Mouse (Mus musculus): ENCODE data around the gene Timm44.
A peak's percentile ranks its signal among the peaks of the same experiment; 100 is the strongest.

The Timm44 gene

DNA sequence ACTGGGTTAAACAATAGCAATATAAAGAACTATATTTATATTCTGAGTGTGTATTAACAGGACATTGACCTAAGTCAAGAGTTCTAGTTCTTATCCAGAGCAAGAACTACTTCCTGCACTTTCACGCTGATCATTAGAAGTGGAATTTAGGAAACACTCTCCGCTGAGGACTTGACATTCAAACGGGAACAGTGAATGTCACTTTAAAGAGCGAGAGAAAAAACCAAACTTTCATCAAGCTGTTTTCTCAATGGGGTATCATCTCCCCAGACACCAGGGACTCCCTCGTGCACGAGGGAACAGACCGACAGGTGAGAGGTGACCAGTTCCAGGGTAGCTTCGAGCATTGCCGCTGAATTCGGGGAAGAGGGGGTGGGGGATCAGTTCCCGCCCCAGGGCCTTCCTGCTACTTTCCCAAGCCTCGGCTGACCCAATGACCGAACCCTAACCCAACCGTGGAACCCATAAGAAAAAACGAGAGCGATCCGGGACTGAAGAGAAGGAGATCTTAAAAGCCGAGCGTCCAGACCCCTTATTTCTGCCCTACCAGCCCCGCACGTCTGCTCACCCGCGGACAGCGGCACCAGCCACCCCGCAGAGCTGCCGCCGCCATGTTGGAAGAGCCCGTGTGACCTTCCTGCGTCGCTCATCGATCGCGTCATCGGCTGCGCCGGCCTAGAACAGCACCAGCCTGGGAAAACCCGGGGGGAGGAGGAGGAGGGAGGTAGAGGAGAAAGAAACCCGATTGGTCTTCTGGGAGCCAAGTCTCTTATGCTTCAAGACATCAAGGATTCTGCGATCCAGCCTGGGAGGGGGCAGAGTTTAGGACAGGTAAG lies at the start of gene Timm44:
Gene Timm44 (minus strand): TSS at position 639 of the 836 bp plus-strand sequence.
- DNase-seq = peak; percentile 98

DNA sequence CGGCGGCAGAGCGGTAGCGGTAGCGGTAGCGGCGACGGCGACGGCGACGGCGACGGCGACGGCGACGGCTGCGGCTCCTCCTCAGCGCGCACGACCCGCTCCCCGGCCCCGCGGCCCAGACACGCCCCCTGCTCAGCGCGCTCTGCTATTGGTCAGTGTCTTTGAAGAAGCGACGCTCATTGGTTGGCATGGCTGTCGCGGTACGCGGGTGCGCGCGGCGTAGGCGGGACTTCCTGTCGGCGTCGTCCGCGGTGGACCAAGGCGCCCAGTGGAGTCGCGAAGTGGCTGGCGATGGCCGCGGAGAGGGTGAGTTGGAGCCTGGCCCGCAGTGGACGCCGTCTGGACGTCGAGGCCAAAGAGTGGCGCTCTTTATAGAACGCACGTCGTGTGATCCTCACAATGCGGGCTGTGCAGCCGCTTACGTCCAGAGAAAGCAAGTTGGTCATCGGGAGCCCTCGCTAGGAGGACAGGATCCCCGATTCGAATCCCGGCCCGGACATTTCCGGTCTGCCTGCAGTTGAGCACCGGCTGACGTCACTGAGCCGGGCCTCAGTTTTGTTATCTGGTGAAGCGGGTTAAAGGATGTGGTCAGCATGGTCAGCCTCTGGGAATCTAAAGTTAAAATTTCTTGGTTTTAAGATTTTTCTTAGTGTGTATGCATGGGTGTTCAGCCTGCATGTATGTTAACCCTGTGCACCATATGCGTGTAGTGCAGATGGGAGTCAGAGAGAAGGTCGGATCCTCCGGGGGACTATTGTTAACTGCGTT lies 49.5 kb upstream of the Timm44 start, which contains the start of the genes Ccl25 and Elavl1:
Gene Ccl25 (plus strand): TSS at position 228 of the 768 bp plus-strand sequence.
Gene Elavl1 (minus strand): TSS at position 431 of the 768 bp plus-strand sequence.
- DNase-seq = peak; percentile 98

- DNase-seq = no peak
These were observed 48.8 kb upstream of the Timm44 start for GRCm38 (mm10) chr8:4324525-4324924.

DNA sequence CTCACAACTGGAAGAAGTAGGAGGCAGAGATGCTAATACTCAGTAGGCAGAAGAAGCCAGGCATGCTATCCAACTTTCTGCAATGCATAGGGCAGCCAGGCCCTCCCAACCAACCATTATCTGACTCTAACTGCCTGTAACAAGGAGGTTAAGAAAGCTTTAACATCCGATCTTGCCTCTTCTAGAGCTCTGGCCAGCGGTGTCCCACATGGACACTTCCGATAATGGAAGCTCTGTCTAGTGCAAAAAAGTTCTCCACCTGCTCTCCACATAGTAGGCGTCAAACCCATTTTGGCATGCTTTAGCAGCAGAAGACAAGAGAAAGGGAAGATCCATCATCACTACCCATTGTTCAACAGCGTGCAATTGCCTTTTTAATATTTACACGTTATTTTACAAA lies 48.2 kb upstream of the Timm44 start:
- DNase-seq = no peak

DNA sequence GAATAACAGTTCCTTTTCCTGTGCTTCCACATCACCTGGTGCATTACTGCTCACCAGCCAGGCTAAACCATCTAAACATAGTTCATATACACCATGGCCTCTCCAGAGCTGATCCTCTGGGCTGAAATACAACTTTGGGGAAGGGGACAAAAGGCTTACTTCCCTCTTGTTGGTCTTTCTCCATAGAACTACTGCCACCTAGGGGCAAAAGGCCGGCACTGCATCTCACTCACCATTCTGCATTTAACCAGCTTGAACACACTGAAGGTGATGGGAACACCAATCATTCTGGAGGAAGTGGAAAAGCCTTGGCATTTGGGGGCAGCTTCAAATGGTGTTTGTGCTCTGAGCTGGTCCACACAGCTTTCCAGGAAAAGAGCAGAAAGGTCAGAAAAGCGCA lies 46.8 kb upstream of the Timm44 start:
- peak; percentile 79 for DNase-seq

GRCm38 (mm10) chr8:4321031-4321430 lies 45.3 kb upstream of the Timm44 start:
- no peak for DNase-seq

GRCm38 (mm10) chr8:4320404-4320803 lies 44.7 kb upstream of the Timm44 start:
- DNase-seq = no peak

- no peak for DNase-seq
These were observed 43.8 kb upstream of the Timm44 start for GRCm38 (mm10) chr8:4319573-4319872.

DNA sequence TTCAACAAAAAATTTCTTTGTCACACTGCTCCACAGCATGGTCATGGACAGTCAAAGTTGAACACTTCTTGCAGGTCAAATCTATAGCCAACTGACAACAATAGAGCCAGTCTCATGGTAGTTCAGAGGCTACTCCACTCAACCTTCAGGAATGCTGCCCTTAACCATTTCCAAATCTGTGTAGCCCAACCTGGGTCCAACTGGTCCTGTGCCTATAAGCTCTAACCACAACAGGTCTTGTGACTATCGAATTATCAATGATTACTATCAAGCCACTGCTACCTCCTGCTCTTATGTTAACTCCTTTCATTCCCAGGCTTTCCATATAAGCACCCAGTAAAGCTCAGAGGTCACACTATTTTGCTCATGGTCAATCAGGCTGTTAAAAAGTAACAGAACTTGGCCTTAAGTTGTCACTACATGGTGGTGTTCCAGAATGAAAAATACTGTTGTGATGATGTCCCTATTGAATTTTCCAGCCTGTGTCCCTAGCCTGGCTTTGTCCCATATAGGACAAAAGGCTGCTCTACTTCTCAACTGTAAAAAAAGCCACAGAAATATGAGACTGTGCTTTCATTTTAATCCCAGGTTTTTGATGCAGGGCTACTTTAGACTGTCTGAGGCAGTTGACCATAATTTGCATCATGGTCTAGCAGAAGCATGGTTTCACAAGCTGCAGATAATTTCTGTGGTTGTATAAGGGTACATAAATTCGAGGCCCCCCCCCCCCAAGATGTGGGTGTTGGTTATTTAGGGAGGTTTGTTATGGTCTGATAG lies 43.3 kb upstream of the Timm44 start:
- DNase-seq = no peak

GRCm38 (mm10) chr8:4318124-4318523 lies 42.4 kb upstream of the Timm44 start:
- DNase-seq = no peak

- DNase-seq = no peak
These were observed 39.1 kb upstream of the Timm44 start for GRCm38 (mm10) chr8:4314852-4315251.

DNA sequence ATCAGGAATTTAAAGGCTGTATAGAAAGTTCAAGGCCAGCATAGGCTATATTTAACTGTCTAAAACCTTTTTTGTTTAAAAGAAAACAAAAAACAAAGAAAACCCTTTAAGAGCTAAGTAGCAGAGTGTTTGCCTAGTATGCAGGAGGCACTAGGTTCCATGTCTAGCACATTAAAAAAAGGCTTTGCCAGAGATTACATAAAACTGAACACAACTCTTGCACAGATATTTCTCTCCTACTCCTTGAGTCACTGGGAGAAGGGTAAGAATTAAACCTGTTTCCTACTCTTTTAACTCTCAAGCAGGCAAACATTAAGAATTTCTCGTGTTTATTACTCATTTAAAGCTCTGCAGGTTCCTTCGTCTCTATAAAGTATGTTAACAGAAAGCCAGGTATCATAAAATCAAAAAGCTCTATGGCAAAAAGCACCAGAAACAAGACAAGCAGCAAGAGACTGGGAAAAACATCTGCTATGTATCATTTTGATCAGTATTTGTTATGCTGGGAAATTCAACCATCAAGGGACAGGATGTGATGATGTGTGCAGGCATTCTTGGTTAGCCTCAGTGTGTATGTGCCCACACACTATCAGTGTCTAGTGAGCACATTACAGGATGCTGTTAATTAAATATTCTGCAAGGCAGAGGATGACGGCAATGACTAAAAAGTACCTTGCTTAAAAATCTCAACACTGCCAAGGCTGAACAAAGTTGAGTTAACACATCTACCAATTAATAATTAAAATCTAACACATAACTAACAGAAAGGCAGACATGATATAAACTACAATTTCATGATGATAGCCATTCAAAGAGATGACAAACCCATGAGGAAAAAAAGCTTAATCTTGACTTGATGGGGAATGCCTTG lies 37.8 kb upstream of the Timm44 start:
- no peak for DNase-seq

DNA sequence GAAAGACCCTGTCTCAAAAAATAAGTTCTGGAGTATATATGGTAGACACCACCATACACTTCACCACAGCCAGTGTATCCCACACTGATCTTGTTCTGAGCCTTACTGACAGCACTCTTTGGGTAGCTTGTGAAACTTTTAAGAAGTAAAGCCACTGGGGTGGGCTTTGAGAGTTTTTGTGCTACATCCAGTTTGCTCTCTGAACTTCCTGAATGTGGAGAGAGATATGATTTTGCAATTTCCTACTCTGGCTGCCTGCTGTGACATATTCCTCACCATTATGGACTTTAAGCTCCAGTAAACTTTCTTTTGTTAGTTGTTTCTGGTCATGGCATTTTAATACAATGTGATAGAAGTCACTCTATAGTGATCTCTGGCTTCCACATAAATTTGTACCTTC lies 36.4 kb upstream of the Timm44 start:
- no peak for DNase-seq

DNA sequence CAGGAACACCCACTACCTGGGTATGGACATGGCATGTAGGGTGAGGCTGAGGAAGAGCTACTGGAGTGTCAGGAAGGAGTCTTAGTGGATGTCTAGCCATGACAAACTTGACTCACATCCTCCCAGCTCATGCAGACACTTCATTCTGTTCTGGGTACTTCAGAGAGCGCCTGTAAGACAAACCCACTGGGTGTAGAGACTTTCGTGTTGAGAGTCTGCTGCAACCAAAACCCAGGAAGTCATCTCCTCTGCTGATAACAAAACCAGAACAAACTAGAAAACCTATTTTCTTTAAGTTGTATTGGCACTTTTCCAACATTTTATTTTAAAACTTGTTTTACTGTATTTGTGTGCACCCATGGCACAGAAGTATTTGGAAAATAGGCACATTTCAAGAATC lies 30.1 kb upstream of the Timm44 start:
- DNase-seq = no peak

DNA sequence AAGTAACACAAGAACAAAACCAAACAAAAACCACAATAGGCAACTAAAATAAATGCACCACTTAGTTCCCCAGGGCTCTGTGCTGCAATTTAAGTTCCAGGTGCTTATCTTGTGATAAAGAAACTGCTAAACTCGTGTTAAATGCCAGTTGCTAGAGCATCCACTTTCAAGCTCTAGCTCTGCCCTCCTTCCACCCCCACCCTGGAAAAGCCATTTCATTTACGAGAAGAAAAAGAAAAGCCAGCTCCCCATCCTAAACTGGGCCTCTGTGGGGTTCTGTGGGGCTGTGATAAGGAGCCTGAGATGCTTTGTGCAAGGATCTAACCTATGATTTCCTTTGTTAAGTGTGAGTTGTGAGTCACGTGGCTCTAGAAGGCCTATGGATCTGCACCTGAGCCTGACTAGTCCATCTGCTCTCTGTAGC lies 28.4 kb upstream of the Timm44 start:
- no peak for DNase-seq

DNA sequence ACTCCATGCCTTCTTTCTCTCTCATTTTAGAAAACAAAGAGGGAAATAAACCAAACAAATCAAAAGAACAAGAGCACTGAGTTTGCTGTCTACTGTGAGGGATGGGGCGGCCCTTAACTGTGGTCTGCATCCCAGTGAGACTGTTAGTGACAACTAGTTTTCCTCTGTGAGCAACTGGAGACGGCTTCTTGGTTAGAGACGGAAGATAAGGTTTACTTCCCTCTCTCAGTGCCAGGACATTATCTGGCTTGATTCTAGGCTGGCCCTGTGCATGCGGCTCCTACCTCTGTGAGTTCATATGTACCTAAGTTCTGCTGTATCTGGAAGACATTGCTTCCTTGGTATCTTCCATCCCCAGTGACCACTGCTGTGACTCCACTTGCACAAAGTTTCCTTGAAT lies 22.1 kb upstream of the Timm44 start:
- DNase-seq = no peak

- no peak for DNase-seq
These were observed 17.0 kb upstream of the Timm44 start for GRCm38 (mm10) chr8:4292738-4293137.

DNA sequence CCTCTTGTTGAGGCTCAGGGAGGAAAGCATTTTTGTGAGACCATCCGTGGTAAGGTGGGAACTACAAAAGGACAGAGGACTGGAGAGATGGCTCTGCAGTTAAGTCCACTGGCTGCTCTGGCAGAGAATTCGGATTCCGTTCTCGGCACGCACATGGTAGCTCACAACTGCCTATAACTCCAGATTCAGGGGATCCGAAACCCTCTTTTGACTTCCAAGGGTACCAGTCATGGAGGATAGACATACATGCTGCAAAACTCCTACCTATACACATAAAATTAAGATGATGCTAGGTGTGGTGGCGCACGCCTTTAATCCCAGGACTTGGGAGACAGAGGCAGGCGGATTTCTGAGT lies 375 bp upstream of the Timm44 start:
- DNase-seq = no peak

GRCm38 (mm10) chr8:4269609-4270008 lies 6.1 kb downstream of the Timm44 start:
- DNase-seq = no peak

DNA sequence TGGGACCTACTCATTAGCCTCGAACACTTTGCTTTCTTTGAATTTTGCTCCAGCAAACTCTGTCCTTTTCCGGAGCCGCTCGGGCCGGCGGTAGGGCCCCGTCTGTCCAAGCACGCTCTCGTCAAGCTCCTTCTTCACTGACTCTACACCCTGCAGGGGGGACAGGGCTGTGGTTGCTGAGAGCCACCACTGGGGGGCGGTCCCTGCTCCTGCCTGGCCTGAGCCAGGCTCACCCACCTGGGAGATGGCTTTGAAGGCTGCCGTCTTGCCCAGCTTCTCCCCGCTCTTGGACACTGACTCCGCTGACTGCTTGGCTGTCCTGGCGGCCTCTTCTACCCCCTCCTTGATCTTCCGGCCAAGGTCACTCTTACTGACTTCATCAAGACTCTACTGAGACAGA lies 8.1 kb downstream of the Timm44 start:
- no peak for DNase-seq

GRCm38 (mm10) chr8:4265160-4265914 lies 10.4 kb downstream of the Timm44 start:
- DNase-seq = no peak
